Mouse (Mus musculus) liver, adult 2 months (tissue): ENCODE measurements at regions not wholly inside any gene's neighbourhood (a gene's known extent, or its start where the extent isn't known, plus 50 kb on each side); places are given as distances from the start of the nearest gene placed in this dataset.

Source experiments
- DNase-seq: peaks from one replicate; pipeline ENCODE4 v3.0.0-alpha.2; 2011; ENCODE audit warnings: low read depth, low spot score; ENCODE audit errors: extremely low read depth
- H3K27ac ChIP-seq: fragments of 200-500 bp; replicated peaks from 2 replicates; pipeline ENCODE4 v1.5.1; 2012; ENCODE audit warnings: low read depth, mild to moderate bottlenecking, control low read depth, inconsistent platforms, low read length; ENCODE audit not compliant: insufficient read depth
- H3K27me3 ChIP-seq: fragments of 200-500 bp; 2 replicates; pipeline ENCODE4 v1.6.1; 2012; ENCODE audit warnings: mild to moderate bottlenecking, moderate library complexity, low read length, inconsistent platforms; ENCODE audit not compliant: control insufficient read depth, insufficient read depth
- H3K36me3 ChIP-seq: fragments of 200-500 bp; 2 replicates; pipeline ENCODE4 v1.6.1; 2012; ENCODE audit warnings: low read length, inconsistent platforms; ENCODE audit not compliant: control insufficient read depth, insufficient read depth
- H3K4me1 ChIP-seq: fragments of 200-500 bp; 2 replicates; pipeline ENCODE4 v1.6.1; 2011; ENCODE audit warnings: low read length; ENCODE audit not compliant: control insufficient read depth, insufficient read depth
- H3K4me3 ChIP-seq: fragments of 200-500 bp; 2 replicates; pipeline ENCODE4 v1.5.1; 2011; ENCODE audit warnings: low read depth, mild to moderate bottlenecking, control low read depth, low read length, moderate library complexity; ENCODE audit not compliant: insufficient read depth
- H3K79me2 ChIP-seq: fragments of 200-500 bp; 2 replicates; pipeline ENCODE4 v1.6.1; 2012; ENCODE audit warnings: inconsistent platforms, mild to moderate bottlenecking, low read length, moderate library complexity; ENCODE audit not compliant: control insufficient read depth, insufficient read depth
- H3K9ac ChIP-seq: fragments of 200-500 bp; 2 replicates; pipeline ENCODE4 v1.6.1; 2012; ENCODE audit warnings: low read depth, mild to moderate bottlenecking, control low read depth, inconsistent platforms, low read length
- CTCF ChIP-seq: fragments of 200-500 bp; IDR thresholded peaks from 2 replicates; pipeline ENCODE4 v1.5.1; 2011; ENCODE audit warnings: low read depth, low read length, control low read depth
- POLR2A ChIP-seq: fragments of 200-500 bp; IDR thresholded peaks from 2 replicates; pipeline ENCODE4 v1.6.1; 2011; ENCODE audit warnings: low read length, control low read depth; ENCODE audit not compliant: insufficient read depth; ENCODE audit errors: extremely low read depth
- WGBS: fragments of 180-500 bp; shearing (Covaris S2); methylation state at CpG from one replicate; pipeline ENCODE4 v1.1.7; 2018; 5-methylcytosine and 5-hydroxymethylcytosine counted together

GRCm38 (mm10) chr11:21478191-21478590 lies 93.8 kb upstream of the Wdpcp start:
- Histone ChIP-seq H3K4me1 (no peaks in the 10 kb centered on the region), H3K9ac (no peak overlapping the region), H3K27ac (no peak overlapping the region), H3K27me3 (no peaks in the 10 kb centered on the region), H3K79me2 (no peaks in the 10 kb centered on the region), H3K4me3 (no peak overlapping the region), H3K36me3 (no peaks in the 10 kb centered on the region)
- TF ChIP-seq CTCF, result no peak
- TF ChIP-seq POLR2A, result no peak
- no peak for DNase-seq

GRCm38 (mm10) chr11:21470711-21471110 lies 99.7 kb upstream of the Ugp2 start:
- Histone ChIP-seq H3K79me2 (no peaks in the 10 kb centered on the region), H3K36me3 (no peaks in the 10 kb centered on the region), H3K9ac (no peak overlapping the region), H3K4me1 (no peaks in the 10 kb centered on the region), H3K27me3 (no peaks in the 10 kb centered on the region), H3K27ac (no peak overlapping the region), H3K4me3 (no peak overlapping the region)
- TF ChIP-seq CTCF, result no peak
- no peak for TF ChIP-seq POLR2A
- DNase-seq, result no peak
- WGBS, result 86% methylated on average over 4 of the region's 4 CpGs

GRCm38 (mm10) chr11:21468465-21468864 lies 97.5 kb upstream of the Ugp2 start:
- DNase-seq, result peak; percentile 46
- Histone ChIP-seq H3K4me3 (no peak overlapping the region), H3K27ac (no peak overlapping the region), H3K79me2 (no peaks in the 10 kb centered on the region), H3K27me3 (no peaks in the 10 kb centered on the region), H3K4me1 (no peaks in the 10 kb centered on the region), H3K36me3 (no peaks in the 10 kb centered on the region), H3K9ac (no peak overlapping the region)
- TF ChIP-seq POLR2A (no peak), CTCF (peak; percentile 45)

GRCm38 (mm10) chr11:21460011-21460410 lies 89.0 kb upstream of the Ugp2 start:
- no peaks in the 10 kb centered on the region for H3K36me3 ChIP-seq
- no peak overlapping the region for H3K27ac ChIP-seq
- no peaks in the 10 kb centered on the region for H3K4me1 ChIP-seq
- no peak overlapping the region for H3K4me3 ChIP-seq
- H3K27me3 ChIP-seq, result no peaks in the 10 kb centered on the region
- no peaks in the 10 kb centered on the region for H3K79me2 ChIP-seq
- DNase-seq, result no peak
- TF ChIP-seq CTCF, result no peak
- TF ChIP-seq POLR2A, result no peak
- no peak overlapping the region for H3K9ac ChIP-seq

GRCm38 (mm10) chr11:21453308-21454106 lies 82.5 kb upstream of the Ugp2 start:
- 67% methylated on average over 3 of the region's 4 CpGs for WGBS

GRCm38 (mm10) chr11:21433726-21434125 lies 62.7 kb upstream of the Ugp2 start:
- no peaks in the 10 kb centered on the region for H3K79me2 ChIP-seq
- H3K36me3 ChIP-seq, result no peaks in the 10 kb centered on the region
- no peak overlapping the region for H3K4me3 ChIP-seq
- no peak overlapping the region for H3K9ac ChIP-seq
- H3K4me1 ChIP-seq, result peaks cover 4% of the 10 kb centered on the region; the same call in 1 of the 2 replicates
- no peaks in the 10 kb centered on the region for H3K27me3 ChIP-seq
- TF ChIP-seq CTCF (peak; percentile 62), POLR2A (no peak)
- peak; percentile 64 for DNase-seq
- 55% methylated on average over 2 of the region's 2 CpGs for whole genome bisulfite sequencing
- H3K27ac ChIP-seq, result no peak overlapping the region

More at GRCm38 (mm10) chr11:21453308-21454106, 82.5 kb upstream of the Ugp2 start:
- no peak for TF ChIP-seq POLR2A
- peak; percentile 58 for TF ChIP-seq CTCF
- no peaks in the 10 kb centered on the region for H3K79me2 ChIP-seq
- H3K27ac ChIP-seq, result no peak overlapping the region
- no peaks in the 10 kb centered on the region for H3K36me3 ChIP-seq
- peak; percentile 57 for DNase-seq
- H3K27me3 ChIP-seq, result no peaks in the 10 kb centered on the region
- no peaks in the 10 kb centered on the region for H3K4me1 ChIP-seq
- no peak overlapping the region for H3K9ac ChIP-seq
- H3K4me3 ChIP-seq, result no peak overlapping the region
